Mouse (Mus musculus): ENCODE results near the gene Lrrc75a.

- TF ChIP-seq CTCF (IDR thresholded peaks at IDR 0.05; ENCODE audit: extremely low read depth, insufficient read length, insufficient replicate concordance, low read depth, low read length) (no peak), POLR2A (IDR thresholded peaks at IDR 0.05; ENCODE audit: low read depth, low read length) (no peak)
Measured at GRCm38 (mm10) chr11:62574703-62575085, 73.6 kb downstream of the Lrrc75a start.

Data from small intestine, adult 2 months (tissue).